Mouse (Mus musculus): ENCODE data around the gene Otop3.

Gene Otop3

DNA sequence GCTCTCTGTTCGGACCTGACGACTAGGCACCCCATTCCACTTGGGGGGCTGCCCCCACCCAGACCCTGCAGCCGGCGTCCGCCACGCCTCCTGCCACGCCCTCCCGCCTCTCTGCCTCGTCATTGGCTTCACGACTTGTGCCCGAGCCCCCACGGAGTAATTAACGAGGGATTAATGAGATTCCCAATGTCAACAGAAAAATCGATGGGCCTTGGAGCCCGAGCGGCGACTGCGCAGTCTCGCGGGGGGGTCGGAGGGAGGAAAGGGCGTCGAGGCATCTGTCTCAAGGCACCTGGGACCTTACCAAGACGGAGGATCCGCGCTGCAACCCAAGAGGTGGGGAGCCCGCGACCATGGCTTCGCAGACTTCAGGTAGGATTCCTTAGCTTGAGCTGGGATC lies at the start of gene Otop3:
Gene Otop3 (plus strand): TSS at position 201 of the 400 bp plus-strand sequence.
- DNase-seq (ENCODE audit: low spot score), result no peak

DNA sequence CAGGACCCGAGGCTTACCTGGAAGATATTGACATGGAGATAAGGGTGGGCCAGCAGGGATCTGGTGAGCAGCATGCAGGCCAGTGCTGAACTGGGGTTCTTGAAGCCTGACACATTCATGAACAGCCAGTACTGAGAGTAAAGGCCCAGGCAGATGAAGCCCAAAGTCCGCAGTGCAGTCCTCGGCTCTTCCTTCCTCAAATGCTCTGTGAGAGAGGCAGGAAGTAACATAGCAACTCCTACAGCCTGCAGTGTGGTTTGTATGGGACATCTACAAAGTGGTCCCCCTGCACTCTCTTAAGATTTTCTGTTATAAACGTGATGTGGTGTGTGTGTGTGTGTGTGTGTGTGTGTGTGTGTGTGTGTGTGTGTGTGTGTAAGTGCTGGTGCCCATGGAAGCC lies 49.2 kb upstream of the Otop3 start:
- no peak for DNase-seq (ENCODE audit: low spot score)

DNA sequence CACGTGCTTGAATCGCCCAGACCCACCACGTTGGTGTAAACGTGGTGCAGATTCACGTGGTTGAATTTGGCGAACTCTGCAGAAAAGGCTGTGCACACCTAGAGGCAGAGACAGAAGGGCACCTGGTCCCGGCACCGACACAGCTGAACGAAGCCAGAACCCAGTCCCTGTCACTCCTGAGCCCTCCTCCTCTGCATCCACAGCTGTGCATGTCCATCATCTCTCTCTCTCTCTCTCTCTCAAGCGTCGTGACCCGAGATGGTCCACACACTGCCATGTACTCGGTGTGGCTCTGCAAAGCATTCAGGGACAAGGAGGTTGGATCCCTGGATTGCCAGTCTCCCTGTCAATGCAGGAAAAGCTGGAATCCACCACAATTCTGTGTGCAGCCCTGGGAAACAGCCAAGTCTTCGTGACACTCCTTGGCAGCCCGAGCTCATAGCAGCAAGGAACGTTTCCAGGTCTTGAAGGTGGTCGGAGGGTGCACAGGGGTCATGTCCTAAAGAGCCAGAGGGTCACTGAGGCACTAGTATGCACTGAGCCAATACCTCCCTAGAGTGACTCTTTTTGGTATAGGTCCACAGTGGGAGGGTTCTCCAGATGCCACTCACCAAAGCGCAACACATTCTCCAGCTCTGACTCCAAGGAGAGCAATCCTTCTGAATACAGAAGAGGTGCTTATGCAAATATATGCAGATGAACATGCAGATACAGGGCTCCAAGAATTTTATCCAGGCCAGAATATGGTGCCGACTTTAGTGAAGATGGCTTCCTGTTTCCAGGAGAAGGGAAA lies 48.1 kb upstream of the Otop3 start:
- no peak for DNase-seq (ENCODE audit: low spot score)

DNA sequence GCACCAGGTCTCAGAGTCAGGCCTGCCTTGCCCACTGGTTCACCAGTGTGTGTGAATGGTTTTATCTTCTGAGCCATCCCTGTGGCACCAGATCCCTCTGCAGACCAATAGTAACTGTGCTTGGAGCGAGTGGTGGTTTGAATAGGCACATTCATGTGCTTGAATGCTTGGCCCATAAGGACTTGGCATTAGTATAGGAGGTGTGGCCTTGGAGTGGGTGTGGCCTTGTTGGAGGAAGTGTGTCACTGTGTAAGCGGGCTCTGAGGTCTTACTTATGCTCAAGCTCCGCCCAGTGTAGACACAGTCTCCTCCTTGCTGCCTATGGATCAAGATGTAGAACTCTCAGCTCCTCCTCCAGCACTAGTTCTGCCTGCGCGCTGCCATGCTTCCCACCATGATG lies 47.1 kb upstream of the Otop3 start:
- no peak for DNase-seq (ENCODE audit: low spot score)

DNA sequence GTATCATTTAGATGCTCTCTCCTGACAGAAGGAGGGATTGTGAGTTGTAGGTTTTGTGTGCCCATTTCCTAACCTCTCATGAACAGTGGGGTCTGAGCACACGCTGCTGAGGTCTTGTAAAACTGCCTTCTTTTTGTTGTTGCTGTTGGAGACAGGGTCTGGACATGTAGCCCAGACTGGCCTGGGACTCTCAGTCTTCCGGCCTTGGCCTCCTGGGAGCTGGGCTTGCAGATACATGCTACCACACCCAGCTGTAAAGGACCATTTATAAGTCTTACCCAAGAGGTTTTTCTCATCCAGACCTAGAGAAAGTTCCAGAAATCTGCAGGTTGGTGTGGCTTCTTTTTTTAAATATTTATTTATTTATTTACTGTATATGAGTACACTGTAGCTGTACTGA lies 46.2 kb upstream of the Otop3 start:
- no peak for DNase-seq (ENCODE audit: low spot score)

DNA sequence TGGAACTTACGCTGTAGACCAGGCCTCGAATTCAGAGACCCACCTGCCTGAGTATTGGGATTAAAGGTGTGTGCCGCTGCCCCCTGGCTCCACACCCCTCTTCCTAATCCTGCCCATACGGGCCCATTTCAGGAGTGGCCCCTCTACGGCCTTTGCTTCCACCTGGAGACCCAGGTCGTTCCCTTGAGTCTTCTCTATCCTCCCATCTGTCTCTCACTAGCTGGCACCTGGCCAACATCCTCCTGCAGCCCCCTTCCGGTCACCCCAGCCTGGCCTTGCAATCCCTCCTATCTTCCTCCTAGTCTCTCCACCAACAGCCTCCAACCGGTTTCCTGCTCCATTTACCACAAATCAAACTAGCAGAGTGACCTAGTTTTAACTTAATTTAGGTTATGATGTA lies 44.6 kb upstream of the Otop3 start:
- no peak for DNase-seq (ENCODE audit: low spot score)

DNA sequence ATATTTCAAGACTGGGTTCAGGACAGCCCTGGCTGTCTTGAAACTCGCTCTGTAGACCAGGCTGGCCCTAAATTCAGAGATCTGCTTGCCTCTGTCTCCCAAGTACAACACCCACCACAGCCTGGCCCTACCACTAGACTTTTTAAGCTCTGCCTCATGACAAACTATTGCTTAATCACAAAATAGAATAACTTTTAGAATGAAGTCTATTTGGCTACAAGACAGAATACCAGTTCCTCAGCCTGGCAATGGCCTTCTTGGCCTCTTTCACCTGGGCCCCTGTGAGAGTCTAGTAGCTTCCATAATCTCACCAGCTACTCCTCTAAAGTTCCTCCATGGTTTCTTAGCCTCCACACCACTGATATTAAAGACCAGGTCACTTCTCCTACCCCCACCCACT lies 44.2 kb upstream of the Otop3 start:
- no peak for DNase-seq (ENCODE audit: low spot score)

DNA sequence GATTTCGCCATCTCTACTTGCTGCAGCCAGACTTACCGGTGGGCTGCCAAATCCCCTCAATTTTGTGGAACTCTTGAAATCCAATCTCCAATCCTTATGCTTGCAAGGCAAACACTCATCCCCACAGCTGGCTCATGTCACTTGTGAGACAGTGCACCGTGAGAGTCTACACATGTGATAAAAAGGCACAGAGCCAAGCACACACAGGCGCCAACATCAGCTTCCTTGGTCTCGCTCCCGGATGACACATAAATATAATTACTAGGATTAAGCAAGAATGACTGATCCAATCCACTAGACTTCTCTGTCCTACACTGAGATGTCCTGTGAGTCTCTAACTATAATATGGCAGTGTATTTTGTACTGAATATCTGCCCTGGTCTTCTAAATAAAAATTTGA lies 43.6 kb upstream of the Otop3 start:
- DNase-seq (ENCODE audit: low spot score), result no peak

DNA sequence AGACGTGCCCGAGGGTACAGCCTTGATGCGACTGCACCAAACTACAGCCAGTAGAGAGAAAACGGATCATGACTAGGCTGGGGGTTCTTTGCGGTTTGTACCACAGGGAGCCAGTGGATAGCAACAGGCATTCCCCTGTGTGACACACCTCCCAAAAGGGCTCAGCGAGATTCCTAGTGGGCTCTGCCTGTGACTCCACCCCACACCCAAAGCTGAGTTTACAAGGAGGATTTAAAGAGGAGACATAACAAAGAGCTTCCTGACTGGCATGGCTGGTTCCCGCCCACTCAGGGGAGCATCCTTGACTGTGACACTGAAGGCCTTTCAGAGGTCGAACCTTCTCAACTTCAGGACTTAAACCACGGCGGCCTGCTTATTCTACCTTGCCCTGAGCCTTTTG lies 43.0 kb upstream of the Otop3 start:
- no peak for DNase-seq (ENCODE audit: low spot score)

DNA sequence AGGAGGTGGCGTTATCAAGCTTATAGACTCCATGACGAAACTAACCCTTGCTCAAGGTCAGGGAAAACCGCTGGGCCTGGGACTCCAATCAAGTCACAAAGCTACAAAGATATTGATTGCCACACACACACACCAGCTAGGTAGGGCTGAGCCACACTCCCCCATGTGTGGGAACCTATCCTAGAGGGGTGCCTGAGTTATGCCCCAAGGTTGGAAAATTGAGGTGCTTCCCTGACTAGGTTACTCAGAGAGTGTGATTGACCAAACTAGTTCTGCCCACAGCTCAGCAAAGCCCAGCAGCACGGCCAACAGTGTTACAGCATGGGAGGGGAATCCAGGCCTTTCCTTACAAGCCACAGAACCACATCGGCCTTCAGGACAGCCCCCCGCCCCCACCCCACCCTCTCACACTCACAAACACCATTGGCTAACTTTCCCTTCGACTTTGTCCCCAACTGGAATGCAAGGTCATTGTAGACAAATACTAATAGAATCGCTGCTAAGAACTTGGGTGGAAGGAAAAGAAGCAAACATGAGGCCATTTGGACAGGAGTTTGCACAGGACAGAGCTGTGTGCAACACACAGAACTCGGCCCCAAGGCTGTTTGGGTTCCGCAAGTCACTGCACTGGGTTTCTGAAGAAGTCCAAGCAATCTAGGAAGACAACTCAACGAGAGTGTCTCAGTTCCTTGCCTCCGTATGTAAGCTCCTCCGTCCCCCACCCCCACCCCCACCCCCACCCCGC lies 41.7 kb upstream of the Otop3 start:
- DNase-seq (ENCODE audit: low spot score), result no peak

DNA sequence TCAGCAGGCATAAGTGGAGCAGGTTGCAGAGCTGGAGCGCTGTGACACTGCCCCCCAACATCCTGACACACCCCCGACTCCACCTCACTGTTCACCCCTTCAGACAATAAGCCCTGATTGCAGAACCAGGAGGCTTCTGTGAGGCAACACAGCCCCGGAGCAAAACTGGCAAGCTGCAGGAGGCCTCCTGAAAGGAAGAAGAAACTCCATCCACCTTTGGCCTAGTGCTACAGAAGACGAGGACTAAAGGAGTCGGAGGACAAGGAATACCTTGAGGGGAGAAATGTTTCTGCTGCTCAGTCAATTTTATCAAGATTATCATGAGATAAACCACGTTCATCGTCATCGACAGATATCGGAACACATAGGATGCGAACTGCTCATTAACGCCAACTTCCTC lies 38.6 kb upstream of the Otop3 start:
- no peak for DNase-seq (ENCODE audit: low spot score)

DNA sequence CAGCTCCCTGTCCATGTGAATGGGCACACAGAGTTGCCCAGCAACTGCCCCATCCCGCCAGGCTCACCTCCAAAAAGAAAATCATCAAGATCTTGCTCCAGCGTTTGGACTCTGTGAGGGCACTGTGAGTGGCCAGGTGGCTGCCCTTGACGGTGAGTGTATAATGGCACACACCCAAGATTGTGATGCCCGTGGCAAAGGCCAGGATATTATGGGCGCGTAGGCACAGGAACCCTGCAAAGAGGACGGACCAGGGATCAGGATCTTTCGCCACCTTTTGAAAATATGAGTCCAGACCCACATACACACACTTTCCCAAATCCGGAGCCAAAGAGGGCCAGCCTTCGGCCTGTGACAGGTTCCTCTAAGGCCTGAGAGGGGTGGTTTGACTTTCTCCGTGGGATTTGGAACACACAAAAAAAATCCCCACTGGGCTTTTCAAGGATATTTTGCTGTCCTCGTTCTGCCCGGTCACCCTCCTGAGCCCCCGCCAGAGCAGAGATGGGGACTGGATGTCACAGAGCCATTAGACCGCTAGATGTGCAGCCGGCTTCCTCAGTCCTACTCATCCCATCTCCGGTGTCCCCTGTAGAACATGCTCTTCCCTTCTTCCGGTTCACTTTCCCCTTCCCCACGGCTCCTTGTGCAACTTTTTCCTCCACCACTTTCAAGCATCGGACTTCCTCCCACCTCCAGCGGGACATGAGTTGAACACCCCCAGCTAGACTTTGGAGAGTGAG lies 37.9 kb upstream of the Otop3 start:
- DNase-seq (ENCODE audit: low spot score), result no peak

DNA sequence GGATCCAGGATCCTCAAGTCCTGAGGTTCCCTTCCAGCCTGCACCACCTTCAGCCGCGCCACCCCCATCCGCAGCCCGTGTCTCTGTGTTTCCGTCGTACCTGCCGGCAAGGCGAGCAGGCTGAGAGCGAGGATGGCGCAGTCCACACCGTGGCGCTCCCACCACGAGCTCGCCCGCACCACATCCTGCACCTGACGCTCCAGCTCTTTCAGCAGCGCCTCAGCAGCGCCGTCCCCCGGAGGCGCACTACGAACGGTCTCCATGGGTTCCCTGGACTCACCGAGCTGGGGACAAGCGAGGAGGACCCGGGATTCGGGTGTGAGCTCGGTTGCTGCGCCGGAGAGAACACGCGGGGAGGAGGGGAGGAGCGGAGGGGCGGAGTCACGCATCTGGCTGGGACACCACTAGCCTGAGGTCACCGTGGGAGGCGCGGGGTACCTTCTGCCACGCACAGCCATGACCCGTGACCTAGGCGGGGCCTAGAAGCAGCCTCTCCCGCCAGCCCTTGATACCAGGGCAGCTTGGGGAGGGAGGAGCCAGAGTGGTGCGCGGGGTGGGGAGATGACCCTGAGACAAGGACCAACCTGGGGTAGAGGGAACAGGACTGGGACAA lies 37.2 kb upstream of the Otop3 start, which contains the start of gene Fads6:
Gene Fads6 (minus strand): TSS at position 450 of the 613 bp plus-strand sequence.
- peak; percentile 79 for DNase-seq (ENCODE audit: low spot score)

DNA sequence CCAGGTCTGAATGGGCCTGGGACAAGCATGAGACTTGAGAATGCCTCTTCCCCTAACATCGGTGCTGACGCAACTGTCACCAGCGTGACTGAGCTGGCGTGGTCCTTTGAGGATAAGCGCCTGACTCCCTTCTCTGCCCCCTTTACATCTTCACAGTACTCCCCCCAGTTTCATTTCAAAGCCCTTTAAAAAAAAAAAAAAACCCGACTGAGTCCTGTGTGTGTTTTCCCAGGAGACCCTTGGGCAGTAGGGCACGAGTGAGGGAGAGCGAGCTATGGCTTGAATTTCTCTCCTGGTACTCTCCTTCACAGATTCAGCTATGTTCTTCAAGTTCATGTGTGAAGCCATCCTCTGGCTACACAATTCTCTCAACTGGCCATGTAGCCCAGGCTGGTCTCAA lies 36.4 kb upstream of the Otop3 start:
- DNase-seq (ENCODE audit: low spot score), result no peak

DNA sequence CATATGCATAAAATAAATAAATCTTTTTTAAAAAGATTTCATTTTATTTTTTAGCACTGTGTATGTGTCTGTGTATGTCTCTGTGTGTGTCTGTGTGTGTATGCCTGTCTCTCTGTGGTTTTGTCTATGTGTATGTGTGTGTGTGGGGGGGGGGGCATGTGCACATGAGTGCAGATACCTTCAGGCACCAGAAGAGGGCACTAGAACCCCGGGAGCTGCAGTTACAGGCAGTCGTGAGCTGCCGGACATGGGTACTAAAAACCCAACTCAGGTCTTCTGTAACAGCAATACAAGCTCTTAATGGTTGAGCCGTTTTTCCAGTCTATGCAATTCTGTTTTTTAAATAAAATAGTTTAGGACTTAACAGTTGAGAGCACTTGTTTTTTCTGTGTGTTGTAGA lies 33.8 kb upstream of the Otop3 start:
- DNase-seq (ENCODE audit: low spot score), result no peak

DNA sequence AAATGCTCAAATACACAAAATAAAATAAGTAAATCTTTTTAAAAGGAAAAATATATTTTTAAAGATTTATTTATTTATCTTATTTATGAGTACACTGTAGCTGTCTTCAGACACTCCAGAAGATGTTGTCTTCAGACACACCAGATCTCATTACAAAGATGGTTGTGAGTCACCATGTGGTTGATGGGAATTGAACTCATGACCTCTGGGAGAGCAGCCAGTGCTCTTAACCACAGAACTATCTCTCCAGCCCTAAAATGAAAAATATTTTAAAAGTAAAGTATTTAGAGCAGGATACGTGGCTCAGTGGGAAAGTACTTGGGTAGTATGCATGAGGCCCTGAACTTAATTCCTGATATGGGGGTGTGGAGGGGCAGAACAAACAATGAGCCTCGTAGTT lies 33.2 kb upstream of the Otop3 start:
- DNase-seq (ENCODE audit: low spot score), result no peak

DNA sequence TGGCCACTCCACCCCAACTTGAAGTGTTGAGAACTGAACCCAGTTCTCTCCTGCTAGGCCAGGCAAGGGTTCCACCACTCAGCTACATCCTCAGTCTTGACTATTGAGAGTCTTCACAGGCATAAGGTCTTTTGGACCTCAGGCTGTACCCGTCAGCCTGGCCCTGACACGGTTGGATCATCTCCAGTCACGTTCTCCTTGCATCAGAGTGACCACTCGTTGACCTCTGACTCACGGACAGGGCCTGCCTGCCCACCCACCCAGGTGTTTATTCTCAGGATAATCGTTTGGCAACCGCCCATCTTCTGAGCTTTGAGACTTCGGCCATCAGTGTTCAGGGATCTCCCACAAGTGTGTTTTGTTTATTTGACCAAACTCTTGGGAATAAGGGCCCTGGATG lies 31.4 kb upstream of the Otop3 start:
- DNase-seq (ENCODE audit: low spot score), result no peak

DNA sequence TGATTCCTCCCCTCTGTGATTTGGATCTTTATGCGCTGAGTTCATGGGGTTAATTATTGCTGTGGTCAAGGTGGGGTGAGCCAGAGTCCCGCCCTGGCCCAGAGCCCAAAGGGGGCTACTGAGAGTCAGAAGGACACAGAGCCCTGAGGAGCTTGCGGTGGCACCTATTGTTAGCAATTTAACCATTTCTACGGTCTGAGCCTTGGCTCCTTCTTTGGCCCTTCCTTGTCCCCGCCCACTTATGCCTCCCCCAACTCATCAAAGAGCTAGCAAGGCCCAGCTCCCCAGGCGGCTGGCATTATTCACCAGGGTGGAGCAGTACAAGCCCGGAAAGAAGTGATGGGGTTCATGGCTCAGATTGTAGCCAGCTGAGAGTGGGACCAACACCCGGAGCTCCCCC lies 27.7 kb upstream of the Otop3 start, which contains the start of gene Otop2:
Gene Otop2 (plus strand): TSS at position 301 of the 400 bp plus-strand sequence.
- DNase-seq (ENCODE audit: low spot score), result no peak

DNA sequence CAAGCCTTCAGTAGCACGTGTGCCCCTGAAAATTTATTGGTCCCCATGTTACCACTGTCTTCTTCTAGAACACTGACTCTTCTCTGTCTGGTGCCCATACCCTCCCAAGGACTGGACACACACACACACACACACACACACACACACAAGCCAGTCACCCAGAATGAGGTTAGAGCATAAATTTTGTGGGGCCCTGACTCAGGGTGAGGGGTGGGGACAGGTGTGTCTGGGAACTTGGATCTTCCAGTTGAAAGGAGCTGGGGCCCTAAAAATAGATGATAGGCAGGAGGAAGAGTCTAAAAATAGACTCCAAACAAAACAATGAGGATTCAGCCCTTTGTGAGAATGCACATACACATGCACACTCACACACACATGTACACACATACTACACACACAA lies 25.8 kb upstream of the Otop3 start:
- DNase-seq (ENCODE audit: low spot score), result no peak

DNA sequence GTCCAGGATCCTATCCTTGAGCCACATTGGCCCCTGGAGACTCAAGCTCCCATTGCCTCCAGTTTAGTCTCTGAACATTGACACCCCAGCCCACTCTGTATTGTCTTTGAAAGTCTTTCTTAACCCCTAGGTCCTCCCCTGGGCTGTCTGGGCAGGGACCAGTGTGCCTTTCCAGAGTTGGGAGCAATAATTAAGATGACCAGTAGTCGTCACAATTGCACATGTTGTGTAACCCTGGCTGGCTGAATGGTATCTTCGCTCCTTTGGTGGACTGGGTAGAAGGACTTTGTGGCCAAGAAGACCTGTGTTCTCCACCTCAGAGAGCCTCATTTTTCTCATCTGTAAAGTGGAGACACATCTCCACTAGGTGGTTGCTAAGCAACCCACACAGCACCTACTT lies 20.3 kb upstream of the Otop3 start:
- no peak for DNase-seq (ENCODE audit: low spot score)

DNA sequence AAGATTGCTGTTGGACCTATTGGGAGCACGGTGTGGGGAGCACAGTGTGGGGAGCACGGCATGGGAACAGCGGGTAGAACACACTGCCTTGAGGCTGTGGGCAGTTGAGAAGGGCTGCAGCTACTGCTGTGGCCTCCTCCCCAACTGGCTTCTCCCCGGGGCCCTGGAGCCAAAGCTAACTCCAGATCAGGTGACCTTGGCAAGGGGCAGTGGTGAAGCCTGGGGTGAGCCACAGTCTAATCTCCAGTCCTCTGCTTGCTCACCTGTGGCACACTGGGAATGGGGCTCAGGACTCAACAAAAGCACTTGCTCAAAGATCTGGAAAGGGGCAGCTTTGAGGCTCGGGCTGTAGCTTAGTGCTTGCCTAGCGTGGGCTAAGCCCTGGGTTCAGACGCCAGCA lies 17.3 kb upstream of the Otop3 start:
- no peak for DNase-seq (ENCODE audit: low spot score)

DNA sequence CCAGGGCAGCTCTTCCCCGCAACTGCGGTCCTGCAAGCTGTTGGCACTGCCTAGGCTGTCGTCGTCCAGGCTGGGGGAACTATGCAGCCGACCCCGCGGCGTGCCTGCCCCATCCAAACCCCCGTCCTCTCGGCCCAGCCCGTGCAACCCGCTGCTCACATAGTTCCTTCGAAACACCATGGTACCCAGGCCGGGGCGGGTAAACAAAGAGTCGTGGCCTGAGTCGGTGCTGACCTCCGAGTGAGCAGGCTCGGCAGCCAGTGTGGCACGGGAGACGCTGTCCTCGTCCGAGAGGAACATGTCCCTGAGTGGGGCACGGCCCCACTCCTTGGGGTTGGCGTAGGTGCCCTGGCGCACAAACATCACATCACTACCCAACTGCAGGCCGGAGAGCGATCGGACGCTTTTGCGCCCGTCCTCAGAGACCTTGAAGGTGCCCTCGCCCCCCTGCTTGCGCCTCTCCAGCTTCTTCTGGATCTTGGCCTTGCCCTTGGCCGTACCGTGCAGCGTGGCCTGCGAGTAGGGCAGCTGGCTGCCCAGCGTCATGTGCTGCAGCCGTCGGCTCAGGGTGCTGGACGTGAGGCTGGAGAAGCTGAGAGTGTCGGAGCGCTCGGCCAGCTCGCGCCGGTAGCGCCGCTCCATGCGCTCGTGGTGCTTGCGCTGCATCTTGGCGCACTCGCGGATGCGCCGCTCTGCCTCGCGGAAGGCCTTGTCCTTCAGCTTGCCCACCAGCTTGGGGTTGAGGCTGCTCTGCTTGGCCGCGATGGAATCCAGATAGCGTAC lies 16.1 kb upstream of the Otop3 start:
- no peak for DNase-seq (ENCODE audit: low spot score)
